Mouse (Mus musculus) ovary, postnatal 10 days (tissue): ENCODE measurements around the gene Mme.
A peak's percentile ranks its signal among the peaks of the same experiment; 100 is the strongest.

ENCODE experiments used
- DNase-seq: peaks from one replicate; pipeline ENCODE4 v3.0.0; 2022; ENCODE audit warnings: low spot score

Mme gene

DNA sequence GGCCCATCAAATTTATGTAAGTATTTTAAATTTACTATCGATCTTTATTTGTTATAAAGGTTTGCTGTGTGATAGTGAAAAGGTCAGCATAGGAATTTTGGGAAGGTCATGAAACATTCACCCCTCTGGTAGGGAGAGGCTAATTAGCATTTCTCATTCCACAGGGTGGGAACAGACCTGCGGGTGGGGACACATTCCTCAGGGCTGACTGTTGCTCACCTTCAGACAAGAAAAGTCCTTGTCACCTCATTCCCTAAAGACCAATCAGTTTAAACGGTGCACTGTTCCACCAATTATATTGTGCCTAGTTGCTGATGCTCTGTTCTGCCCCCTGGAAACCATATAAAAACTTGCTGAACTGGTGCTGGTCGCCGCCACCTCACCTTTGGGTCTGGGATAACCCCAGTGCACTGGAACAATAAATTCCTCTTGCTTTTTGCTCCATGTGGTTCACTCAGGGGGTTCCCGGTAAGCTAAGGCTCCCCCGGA lies at the start of gene Mme:
Gene Mme (plus strand): TSS at position 439 of the 489 bp plus-strand sequence.
- no peak for DNase-seq

DNA sequence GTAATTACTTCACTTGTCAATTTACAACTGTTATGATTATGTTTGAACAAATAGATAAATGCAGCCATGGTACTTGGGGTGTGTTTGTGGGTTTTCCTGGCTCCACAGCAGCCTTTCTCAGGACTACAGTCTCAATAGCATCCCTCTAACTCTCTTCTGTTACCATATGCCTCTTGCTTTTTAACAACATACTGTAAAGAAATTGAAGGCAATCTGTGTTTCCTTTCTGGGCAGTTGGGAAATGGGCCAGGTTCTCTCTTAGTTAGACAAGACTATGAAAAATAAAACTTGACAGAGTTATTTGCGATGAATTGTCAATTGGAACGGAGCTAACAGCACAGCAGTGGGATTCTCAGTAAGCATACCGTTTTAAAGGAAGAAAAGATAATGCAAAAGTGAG lies 44.8 kb upstream of the Mme start:
- no peak for DNase-seq

DNA sequence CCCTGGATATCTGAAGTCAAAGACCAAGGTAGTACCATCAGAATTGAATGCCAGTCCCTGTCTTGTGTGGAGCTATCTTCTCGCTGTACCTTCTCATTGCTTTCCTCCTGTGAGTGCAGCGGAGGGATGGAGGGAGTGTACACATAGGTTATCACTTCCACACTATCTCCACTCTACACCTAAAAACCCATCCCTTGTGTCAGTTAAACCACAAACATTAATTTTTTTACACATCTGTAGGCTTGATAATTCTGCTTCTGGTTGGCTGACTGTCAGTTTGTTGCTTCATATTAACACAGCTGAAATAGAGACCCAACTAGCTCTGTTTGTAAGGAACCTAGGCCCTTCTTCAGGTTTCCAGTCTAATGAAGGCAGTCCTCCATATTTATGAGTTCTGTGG lies 43.3 kb upstream of the Mme start:
- DNase-seq = no peak

DNA sequence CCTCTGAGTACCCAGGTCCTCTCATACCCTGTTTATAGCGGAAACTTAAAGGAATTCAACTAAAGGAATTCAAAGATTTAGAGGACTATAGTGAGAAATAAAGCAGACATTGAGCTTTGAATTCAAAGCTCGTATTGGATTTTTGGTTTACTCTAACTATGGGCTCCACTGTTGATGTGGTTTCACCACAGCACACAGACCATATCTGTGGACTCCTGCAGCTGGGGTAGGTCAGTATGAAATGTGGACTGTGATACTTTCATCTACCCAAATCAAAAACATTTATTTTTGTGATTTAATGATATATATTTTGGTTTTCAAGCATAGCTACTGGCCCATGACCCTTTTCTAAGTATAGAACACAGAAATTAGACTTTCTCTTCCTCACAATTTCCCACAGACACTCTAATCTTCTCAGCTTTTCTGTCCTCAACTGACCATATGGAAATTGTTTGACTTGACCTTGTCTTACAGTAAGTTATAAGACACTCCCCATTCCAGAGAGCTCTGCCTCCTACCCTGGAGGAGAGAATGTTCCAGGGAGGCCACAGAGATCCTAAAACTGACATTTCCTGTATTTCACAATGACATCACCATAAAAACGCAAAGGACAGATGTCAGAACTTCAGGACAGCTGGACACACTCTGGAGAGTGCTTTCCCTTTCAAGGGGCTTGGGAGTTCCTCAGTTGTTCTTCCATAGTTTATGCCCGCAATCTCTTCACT lies 19.3 kb upstream of the Mme start:
- DNase-seq = no peak

DNA sequence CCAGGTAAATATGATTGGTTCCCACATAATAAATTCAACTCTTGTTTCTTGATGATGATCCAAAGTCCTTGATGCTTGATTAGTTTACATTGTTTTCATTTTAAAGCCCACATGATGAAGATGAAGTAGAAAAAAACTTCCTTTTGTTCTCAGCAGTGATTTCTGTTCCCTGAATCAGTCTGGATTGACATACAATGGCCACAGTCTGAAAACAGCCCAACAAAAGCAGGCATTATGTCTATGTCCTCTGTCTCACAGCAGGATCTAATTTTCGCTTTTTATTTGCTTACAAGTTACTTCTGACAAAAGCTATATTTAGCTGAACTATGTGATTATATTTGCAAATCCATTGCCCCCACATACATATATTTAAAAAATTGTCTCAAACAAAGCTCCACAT lies 17.7 kb upstream of the Mme start:
- DNase-seq = no peak

DNA sequence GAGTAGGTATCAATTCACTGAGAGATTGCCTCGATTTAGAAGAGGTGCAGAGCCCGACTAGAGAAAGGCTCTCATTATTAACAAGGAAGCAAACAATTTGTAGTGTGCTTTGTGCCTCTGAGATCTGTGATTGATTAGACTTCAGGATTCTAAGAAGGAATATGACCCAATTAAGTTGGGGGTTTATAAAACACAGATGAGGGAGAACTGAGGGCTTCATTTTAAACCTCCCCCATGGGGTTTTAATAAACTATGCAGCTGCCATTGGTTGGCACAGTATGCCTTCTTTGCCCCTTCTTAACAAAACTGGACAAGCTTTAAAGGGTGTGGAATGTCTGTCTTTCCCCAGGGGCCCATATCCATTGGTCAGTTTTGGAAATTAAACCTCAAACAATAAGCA lies 5.4 kb upstream of the Mme start:
- DNase-seq = no peak

DNA sequence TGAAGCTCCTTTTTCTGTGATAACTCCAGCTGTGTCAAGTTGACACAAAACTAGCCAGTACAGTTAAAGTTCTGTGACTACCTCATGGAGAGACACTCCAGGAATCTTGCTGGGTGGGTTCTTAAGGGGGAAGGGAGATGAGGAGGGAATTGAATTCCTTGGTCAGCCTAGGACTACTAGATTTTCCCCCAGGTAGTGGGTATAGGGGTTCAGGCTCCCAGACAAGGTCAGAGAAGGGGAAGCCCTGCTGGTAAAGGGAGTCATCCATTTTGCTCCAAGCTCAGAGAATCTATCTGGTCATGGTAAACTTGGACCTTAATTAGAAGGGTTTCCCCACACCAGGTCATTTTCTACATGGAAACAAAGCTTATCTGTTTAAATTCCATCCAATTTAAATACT lies 2.4 kb downstream of the Mme start:
- no peak for DNase-seq

DNA sequence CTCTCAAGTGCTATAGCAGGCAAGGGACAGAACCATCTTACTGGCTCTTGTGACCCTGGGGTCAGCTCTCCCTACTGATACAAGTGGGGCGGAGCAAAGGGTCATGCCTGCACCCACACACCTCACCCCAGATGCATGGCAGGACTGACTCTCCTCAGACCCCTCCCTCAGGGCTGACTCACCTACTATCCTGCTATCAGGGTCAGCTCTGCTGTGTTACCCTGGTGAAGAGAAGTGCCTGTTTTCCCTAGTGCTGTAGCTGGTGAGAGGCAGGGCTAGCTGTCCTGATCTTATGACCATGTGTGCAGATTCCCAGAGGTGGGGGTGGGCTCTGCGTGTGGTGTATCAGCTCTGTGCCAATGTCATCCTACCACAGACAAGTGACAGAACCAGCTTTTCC lies 30.8 kb downstream of the Mme start:
- no peak for DNase-seq

DNA sequence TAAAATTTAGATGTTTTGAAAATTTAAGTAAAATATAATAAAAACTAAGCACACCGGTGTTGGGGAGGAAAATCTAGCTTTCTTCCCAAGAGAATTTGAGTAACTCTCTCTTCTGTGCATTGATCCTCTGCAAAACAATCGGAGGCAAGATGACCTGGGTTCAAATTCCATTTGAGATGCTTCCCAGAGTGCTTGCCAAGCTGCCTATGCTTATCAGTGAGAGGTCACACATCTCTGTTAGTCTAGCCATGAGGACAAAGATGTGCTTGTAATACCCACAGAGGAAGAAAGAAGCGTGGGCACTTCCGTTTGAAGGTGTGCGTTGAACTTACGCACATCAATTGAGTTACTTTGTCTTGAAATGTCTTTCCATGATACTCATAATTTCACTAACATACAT lies 53.0 kb downstream of the Mme start:
- DNase-seq = no peak

DNA sequence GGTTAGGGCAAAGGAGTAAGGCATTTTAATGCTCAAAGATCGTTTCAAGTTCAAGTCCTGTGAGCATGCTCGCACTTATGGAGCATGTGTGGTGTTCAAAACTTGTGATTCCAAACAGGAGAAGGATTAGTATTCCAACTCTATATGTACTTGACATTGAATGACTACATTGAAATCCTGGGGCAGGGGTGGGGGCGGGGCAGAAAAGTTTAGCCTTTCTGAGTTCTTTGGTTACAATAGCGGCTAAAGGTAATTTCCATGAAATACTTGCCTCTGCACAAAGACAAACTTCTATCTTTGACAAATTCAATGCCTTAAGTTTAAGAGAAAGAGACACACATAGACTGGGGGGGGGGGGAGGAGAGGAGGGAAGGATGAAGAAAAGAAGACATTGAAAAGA lies 53.5 kb downstream of the Mme start:
- no peak for DNase-seq

DNA sequence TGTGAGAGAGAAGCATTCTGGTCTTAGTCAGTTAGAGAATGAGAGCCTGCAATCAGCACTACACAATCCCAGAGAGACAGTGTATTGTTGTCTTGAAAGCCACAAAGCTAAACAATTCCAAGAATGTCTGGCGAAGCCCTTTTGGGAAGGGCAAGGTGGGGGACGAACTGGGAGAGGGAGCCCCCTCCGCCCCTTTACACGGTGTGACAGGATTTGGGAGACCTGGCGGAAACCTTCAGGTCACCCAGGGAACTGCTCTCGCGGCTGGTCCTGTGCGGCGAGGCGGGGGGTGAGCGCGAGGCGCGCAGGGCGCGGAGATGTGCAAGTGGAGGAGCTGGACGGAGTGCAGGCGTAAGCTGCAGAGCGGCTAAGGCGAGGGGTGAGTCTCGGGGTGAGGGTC lies 53.9 kb downstream of the Mme start:
- DNase-seq = peak; percentile 33

DNA sequence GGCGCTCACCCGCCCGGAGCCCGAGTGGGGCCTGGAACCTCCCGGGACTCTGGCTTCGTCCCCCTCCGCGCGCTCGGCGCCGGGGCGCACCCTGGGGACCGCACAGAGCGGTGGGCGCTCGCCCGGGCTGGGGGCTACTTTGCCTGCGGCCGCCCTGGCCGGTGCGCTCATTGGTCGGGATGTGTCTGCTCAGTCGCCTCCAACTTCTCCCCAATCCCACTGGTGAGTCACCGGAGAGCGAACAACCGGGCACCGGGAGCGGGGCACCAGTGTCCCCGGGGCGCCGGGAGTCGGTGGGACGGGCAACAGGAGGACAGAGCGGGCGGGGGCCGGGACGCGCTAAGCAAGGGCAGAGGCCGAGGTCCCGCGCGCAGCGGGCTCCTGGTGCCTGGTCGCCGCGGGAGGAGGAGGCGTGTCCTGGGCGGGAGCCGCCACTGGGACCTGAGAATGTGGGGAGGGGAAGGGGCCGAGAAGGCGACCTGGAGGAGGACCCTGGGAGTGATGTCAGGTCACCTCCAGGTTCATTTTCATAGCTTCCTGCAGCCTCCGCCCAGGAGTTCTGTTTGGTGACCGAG lies 54.4 kb downstream of the Mme start:
- DNase-seq = peak; percentile 48

DNA sequence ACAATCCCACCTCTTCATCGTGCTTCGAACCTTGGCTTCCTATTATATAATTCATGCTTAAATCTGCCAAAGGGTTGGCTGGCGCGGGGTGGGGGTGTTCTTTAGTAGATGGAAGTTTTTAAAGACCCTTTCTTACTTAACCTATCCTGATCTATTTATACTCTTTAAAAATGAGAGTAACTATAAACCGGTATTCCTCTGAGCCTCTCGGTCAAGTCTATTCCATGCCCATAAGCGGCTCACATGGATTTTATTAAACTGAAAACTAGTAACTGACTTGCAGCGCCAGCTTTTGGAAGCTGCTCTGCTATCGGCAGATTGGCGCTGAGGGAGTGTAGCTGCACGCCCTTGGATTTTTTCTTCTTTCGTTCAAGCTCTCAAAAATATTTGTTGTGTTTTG lies 55.1 kb downstream of the Mme start:
- DNase-seq = no peak

DNA sequence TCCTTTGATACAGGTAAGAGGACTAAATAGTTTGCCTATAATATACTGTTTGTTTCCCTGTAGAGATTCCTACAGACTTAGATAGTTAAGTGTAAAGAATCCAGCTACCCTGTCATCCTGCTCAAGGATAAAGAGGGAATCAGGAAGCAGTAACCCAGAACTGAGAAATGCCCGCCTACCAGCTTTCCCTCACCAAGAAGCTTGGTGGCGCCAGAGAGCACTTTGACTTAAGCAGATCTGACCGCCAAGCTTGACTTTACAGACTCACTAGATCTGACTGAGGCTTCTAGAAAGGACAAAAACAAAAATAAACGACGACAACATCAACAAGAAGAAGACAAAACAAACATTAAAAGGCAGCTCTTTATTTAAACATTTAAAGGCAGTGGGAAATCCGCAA lies 56.5 kb downstream of the Mme start:
- peak; percentile 13 for DNase-seq

DNA sequence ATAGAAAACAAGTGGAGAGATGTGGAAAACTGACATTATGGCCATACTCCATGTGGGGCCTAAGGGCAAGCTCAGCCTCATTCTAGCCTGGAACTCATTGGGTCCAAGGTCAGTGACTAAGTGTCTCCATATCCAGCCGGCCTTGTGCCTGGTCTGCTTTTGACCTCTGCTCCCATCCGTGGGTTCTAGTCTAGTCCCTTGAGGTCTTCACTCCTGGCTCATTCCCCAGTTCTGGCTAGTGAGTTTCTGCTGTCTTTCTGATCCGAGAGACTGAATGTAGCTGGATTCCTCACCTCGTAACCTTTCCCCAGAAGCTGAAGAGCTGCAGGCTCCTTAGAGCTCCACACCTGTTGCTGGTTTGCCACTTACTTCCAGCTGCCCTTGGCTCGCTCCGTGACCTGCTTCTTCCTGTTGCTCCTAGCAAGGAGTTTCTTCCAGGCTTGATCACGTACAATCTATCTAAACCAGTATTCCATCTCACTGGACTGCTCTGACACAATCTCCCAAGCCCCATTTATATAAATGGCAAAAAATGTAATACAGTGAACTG lies 73.9 kb downstream of the Mme start:
- DNase-seq = no peak

DNA sequence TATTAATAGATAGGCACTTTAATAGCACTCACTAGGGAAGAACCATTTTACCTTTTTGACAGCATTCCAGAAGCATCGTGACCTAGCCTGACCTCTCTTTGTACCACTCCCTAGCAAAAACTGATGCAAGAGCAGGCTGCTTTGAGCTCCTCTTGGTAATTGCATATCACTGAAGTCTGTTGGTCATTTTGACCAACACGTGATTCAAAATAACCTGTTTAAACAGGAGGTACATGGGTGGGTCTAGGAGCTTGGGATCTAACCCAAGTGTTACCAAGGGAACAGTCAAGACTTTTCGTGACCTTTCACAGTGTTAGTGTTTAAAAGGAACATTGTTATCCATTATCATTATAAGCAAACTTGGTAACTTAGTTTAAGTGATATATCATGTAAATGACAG lies 76.2 kb downstream of the Mme start:
- DNase-seq = no peak

DNA sequence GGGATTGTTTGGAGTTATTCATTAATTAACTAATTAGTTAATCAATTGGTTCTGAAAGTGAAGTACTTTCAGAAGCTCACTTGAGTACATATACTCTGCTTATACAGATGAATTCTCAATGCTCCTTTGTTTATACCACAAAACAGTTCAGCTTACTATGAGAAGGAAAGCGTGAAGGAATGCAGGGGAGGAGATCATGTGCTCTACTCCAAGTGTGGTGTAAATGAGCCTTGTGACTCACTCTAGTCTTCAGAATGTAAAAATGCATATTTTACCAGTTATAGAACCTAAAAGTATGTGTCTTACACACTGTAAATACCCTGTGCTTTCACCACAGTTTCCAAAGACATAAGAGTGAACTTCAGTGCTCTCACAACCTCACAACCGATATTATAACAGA lies 84.3 kb downstream of the Mme start:
- no peak for DNase-seq

DNA sequence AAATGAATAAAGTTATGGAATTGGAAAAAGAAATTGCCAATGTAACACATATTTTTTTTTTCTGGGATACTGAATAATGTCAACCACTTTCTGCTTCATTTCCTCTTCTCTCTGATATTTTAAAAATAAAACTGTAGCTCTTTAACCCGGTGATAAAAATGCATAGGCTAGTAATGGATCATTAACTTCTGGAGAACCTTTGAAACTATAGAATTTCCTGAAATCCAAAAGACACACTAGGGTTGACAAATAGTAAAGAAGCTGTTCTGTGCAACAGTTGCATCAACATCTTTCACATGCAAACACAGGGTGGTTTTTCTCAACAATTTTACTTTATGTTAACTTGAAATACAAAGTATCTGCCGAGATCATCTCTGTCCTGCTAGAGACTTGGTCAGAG lies 98.8 kb downstream of the Mme start:
- no peak for DNase-seq

DNA sequence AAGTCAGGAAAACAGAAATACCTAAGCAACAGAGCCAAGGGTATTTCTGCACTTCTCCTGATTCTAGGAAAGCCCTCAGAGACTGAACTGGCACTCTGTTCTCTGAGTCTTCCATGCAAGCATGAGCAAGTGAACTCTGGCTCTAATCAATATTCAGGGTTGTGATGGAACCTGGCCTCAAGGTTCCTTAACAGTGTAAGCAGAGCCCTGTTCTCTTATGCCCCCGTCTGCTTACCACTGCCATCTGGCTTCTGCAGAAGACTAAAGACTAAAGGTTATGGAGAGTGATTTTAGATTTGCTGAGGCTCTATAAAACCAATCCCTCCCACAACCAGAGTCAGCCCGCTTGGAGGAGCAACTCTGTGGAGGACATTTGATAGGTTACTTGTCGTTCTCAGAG lies 99.2 kb downstream of the Mme start:
- DNase-seq = no peak

DNA sequence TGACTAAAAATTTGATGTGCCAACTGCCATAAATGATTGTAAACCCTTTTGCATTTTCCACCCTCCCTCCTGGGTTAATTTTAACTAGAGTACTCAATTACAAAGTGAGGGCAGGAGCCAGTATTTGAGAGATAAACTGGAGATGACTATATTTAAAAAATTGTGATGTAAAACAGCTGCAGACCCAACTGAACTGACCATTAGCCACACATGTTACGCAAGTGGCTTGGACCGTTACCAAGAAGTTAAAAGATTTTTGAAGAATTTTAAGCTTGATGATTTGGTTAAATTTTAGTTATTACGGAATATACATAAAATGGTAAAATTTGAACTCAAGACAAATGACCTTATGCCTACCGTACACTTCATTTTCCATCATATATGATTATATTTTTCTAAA lies 100.1 kb downstream of the Mme start:
- DNase-seq = no peak

DNA sequence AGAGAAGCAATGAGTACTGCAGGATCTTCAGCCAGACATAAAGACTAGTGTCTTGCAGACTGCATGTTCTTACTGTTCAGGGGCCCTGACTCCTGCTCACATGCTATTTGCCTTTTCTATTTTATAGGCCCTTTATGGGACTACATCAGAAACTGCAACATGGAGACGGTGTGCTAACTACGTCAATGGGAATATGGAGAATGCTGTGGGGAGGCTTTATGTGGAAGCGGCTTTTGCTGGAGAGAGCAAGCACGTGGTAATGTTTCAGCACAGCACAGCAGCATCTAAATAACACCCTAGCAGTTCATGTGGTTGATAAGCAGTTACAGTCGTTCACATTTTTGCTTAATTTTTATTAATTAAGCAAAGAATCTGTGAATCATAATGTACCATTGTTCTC lies 103.7 kb downstream of the Mme start:
- DNase-seq = no peak

DNA sequence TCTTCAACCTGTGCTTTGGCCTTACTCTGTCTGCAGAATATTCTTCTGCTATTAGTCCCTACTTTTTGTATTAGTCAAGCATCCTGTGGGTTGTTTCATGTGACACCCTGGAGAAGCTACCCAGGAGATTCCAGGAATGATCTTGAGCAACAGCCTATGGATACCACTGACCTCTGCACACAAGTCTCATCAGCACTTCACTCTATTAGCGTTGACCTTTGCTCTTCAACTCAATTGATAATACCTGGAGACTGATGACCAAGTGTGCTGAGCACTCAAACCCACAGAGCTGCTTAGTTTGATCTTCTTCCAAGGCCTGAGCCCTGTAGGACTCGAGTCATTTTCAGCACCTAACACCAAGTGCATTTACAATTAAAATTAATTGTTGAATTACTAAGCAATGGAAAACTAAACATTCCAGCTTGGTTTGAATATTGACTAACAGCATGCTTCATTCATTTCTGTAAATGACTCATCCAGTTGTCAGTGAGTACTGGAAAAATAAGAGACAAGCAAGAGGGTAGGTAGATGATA lies 107.6 kb downstream of the Mme start:
- DNase-seq = no peak

DNA sequence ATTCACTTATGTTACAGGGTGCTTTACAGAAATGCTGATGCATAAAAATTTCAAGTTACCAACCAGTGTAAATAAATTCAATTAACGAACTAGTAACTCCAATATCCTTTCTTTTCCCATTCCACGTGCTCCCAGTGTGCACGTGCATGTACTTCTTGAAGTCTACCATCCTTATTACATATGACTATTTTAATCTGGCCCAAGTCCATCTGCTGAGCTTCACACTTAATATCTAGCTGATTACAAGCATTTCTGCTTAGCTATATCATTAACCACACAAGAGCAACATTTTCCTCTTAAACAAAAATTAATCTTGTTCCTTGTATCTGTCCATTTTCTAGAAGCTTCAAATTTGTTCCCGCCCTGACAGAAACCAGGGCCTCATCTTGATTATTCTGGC lies 108.9 kb downstream of the Mme start:
- DNase-seq = no peak

DNA sequence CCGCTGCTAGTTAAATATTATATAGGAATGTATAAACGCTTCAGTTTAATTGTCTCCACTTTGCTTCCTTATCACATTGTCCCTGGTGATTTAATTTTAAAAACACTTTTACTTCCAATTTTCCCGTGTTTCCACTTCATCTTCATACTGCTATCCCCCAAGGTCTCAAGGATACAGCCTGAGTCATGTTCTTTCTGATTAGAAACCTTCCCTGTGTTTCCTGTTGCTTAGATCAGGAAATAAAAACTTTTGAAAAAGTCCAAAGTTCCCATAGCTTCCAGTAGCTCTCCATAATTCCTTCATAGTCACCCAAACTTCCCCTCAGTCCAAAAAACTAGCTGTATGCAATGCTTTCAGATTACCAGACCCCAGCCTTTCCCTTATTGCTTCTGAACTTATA lies 109.4 kb downstream of the Mme start:
- no peak for DNase-seq
